Mouse (Mus musculus): ENCODE measurements around the gene Prr36.

Prr36 gene

DNA sequence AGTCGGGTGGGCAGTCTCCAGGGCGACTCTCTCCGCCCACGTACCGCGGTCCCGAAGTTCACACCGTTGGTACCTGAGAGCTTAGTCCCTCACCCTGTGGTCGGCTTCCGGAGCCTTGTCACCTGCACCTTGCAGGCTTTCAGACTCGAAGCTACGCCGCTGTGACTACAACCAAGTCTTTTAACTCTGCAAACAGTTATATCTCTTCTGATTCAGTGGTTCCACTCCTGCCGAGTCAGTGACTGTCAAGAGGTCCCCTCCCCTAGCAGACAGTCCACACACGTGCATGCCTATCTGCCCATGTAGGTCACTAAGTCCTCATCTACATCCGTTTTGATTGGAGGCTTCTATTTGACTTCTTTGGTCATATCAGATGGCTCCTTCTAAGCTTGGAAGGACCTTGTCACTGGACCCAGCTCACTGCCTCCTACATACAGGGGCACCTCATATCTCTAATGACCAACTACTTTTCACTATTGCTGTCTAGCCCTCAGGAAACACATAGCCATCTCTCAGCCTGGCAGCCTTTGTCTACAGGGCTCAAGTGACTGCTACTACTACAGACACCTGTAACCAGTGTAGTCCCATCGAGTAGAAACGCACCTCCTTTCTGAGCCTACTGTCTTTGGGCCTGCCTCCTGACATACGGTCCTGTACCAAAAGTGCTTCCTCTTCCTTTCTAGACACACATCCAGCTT, 22.1 kb upstream of the Prr36 start:
- DNase-seq (ENCODE audit: low spot score): no peak

GRCm38 (mm10) chr8:4238434-4239192, 21.4 kb upstream of the Prr36 start, which contains the start of the genes Map2k7 and Gm49320:
Gene Map2k7 (plus strand): TSS chr8:4238740.
Gene Gm49320 (plus strand): TSS chr8:4238865.
- DNase-seq (ENCODE audit: low spot score): peak; percentile 100

DNA sequence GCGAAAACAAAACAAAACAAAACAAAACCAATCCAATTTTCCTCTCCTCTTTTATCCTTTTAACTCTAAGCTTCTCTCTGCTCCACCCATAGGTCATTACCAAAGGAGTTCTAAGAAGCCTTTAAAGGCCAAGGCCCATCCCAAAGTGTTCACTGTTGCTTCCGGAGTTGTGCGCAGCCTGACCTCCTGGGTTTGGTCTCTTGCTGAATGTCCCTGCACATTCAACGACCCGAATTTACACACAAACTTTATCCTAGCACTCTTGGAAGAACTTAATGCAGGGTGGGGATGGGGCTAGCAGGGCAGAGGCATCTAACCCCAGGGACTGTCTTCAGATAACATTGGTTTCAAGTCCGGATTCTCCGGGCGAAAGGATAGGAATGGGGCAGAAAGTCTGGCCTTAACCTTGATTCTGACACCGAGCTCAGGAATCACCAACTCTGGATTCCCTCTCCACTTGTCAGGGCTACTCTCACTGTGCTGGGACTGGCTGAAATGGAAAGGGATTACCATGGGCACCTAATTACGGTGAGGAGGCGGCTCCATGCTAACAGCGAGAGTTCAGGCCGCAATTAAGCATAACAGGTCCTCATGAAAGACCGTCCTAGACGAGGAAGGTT, 20.7 kb upstream of the Prr36 start:
- peak; percentile 36 for DNase-seq (ENCODE audit: low spot score)

GRCm38 (mm10) chr8:4230612-4231351, 13.5 kb upstream of the Prr36 start:
- peak; percentile 48 for DNase-seq (ENCODE audit: low spot score)

DNA sequence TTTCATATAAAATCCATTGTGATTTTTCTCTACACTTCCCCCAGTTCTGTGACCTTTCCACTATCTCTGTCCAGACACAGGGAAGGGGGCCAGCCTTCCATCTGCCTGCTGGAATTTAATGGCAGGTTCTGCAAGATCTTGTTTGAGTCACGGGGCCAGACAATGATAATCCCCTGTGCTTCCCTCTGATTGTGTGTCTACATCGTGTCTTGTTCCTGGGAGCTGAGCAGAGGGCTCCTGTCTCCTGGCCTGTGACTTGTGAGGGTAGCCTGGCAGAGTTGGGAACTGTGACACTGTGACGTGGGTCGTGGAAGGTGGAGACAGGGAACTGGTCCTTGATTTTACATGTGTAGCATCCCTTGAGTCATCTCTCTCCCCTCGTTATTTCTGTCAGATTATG, 12.5 kb upstream of the Prr36 start:
- no peak for DNase-seq (ENCODE audit: low spot score)

DNA sequence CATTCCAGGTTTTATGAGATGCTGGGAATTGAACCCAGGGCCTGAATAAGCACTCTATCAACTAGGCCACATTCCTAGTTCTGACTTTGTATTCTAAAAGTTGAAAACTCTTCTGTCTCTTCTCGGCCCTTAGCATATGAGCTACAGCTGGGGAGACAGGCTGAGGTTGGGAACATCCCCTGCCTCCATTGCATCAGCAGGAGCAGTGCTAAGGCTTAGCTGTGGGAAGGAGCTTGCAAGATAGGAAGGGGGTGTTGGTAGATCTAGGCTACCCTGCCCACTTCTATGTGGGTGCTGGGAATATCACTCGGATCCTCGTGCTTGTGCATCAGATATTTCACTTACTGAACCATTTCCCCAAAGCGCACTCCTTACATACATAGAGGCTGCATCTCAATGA, 10.7 kb upstream of the Prr36 start:
- DNase-seq (ENCODE audit: low spot score): no peak

GRCm38 (mm10) chr8:4226739-4227347, 9.6 kb upstream of the Prr36 start, which contains the start of gene Lrrc8e:
Gene Lrrc8e (plus strand): TSS chr8:4226827.
- DNase-seq (ENCODE audit: low spot score): peak; percentile 58

- no peak for DNase-seq (ENCODE audit: low spot score)
Measured at GRCm38 (mm10) chr8:4226323-4226722, 9.1 kb upstream of the Prr36 start.

DNA sequence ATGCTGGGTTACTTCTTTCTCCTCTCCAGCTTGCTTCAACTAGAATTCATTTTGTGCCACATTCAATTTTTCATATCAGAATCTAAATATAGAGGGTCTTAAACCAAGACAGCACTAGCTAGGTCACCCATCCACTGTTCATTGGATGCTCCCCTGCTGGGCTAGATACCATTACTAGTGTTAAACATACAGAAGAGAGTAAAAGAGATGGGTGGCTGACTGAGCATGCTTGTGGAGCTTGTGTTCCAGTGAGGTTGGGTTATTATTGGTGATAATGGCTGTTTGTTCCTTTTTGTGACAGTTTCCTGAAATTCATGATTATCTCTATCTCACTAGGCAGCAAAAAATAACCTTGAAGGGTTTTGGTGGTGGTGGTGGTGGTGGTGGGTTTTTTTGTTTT, 4.8 kb upstream of the Prr36 start:
- no peak for DNase-seq (ENCODE audit: low spot score)

GRCm38 (mm10) chr8:4219617-4220016, 2.4 kb upstream of the Prr36 start:
- no peak for DNase-seq (ENCODE audit: low spot score)

DNA sequence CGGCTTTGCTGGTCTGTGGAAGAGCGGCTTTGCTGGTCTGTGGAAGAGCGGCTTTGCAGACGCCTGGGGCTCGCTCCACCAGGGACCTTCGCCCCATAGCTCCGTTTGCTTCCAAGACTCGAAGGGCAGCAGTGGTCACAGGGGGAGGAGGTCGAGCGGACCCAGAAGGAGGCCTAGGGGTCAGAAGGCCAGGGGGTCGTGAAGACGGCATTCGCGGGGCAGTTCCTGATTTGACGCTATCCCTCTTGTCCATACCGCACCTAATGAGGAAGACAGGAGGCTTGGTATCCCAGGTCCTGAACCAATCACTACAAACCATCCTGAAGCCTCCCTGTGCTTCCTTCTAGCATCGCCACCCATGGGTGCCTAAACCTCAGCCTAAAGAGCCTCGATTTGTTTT, 963 bp downstream of the Prr36 start:
- DNase-seq (ENCODE audit: low spot score): no peak

DNA sequence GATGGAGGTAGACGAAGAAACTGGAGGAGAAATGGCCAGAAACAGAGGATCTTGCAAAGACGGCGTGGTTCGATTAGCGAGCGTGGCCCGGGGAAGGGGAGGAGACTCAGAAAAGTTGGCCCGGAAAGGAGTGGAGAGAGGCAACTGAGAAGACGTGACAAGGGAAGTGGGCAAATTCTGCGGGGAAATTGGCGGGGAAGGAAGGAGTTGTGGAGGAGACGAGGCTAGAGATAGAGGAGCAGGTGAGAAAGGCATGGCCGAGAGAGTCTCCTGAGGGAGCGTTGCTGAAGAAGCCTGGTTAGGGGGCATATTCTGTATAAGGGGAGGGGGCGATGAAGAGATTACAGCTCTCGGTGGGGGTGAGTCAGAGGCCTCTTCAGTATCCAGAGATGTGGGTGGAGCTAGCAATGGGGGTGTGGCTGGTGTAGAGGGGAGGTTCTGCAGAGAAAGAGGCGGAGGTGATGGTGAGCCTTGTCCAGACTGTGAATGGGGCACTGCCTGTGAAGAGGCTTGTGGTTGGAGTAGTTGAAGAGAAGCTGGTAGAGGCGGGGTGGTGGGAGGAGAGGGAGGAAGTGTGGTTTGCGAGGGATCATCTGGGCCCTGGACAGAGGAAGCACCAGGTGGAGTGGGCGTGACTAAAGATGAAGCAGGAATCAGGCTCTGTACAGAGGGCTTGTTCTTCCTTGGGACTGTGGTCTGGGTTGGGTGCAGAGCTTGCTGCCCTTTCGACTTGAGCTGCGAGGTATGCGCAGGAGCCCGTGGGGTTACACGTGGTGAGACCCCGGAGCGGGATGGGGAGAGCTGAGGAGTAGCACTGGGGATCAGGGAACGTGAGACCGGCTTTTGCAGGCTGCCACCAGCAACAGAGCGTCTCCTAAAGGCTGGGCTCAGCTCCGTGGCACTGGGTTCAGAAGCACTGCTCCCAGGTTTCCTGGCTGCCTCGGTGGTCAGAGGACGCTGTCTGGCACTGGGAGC, 3.0 kb downstream of the Prr36 start:
- DNase-seq (ENCODE audit: low spot score): peak; percentile 62

GRCm38 (mm10) chr8:4213210-4214005, 3.9 kb downstream of the Prr36 start:
- peak; percentile 54 for DNase-seq (ENCODE audit: low spot score)

DNA sequence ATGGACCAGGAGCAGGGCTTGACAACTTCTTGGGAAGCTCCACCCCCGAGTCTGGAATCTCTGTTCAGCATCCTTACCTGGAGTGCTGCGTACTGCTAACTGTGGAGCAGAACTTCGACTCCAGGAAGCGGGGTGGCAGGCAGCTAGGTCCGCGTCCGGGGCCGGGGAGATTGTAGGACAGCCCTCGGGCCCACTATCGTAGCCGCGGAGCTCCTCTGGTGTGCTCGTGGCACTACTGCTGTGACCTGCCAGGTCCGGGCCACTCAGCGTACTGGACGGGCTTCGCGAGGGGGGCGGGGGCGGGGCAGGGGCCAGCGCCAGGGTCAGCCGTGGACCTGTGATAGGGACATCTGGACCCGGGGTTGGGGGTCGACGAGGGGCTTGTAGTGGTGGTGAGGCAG, 4.5 kb downstream of the Prr36 start:
- no peak for DNase-seq (ENCODE audit: low spot score)

GRCm38 (mm10) chr8:4211097-4211496, 6.2 kb downstream of the Prr36 start:
- DNase-seq (ENCODE audit: low spot score): no peak

- DNase-seq (ENCODE audit: low spot score): no peak
Measured at GRCm38 (mm10) chr8:4207016-4207350, 10.3 kb downstream of the Prr36 start.

DNA sequence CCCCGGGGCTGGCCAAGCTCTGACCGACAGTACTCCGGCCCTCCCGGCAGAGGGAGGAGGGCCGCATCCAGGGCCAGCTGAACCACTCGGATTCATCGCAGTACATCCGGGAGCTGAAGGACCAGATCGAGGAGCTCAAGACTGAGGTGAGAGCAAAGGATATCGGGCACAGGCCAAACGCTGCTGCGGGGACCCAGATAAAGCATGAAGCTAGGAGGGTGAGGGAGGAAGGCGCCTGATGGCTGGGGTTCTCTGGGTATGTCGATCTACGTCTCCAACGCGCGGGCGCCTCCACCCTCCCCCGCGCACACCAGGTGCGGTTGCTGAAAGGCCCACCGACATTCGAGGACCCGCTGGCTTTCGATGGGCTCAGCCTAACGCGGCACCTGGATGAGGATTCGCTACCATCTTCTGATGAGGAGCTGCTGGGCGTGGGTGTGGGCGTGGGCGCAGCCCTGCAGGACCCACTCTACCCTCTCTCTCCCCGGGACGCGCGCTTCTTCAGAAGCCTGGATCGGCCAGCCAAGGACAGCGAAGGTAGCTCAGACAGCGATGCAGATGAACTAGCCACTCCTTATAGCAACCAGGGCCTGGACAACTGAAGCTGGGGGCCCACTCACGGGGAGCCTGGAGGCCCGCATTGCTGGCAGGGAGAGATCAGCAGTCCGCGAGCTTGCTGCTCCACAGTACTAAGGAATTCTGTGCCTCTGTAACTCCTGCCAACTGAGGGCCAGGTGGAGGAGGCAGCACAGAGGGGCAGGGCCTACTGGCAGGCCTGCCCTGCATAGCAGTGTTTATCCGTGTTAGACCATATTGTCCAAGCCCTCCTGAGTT, 10.9 kb downstream of the Prr36 start:
- no peak for DNase-seq (ENCODE audit: low spot score)

GRCm38 (mm10) chr8:4205246-4206123, 11.8 kb downstream of the Prr36 start:
- no peak for DNase-seq (ENCODE audit: low spot score)
